Mouse (Mus musculus) R1 (cell line): ENCODE data around the gene Dpp3.
"Not testable (repeated sequence)": the region's sequence is repeated elsewhere in the genome, so short reads cannot be mapped to it uniquely, and the experiment has no call there.

Experiments used
- DNase-seq: peaks from one replicate; pipeline ENCODE4 v3.0.0-alpha.2; 2018; ENCODE audit warnings: low read depth, low spot score

The Dpp3 gene

DNA sequence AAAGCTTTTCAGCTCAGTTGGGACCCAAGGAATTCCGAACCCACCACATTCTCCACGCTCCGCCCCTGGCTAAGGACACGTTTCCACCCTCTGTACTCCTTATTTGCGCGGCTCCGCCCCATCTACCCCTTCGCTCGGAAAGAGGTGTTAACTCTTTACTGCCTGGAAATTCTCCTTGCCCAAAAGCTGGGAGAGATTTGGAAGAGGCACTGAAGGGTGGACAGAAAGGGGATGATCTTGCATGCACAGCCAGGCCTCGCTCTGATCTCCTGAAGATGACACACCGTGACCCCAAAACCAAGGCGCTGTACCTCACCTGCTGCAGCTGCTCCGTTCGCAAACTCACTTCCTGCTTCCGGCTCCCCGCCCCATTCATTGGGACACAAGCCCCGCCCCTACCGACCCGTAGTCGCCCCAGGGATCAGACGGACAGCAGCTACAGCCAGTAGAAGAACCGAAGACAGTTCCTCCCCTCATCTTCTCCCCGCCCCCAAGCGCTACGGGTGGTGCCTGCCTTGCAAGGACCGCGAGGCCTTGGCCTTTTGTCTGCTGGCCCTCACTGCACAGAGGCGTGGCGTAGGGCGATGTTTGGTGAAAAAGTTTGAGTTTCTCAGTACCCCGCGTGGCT, at the start of gene Dpp3:
Gene Dpp3, minus strand, starts transcription at position 384 of the 628 bp plus-strand sequence.
- peak; percentile 99 for DNase-seq

GRCm38 (mm10) chr19:4968236-4968635, 40.1 kb upstream of the Dpp3 start:
- DNase-seq = peak; percentile 78

- DNase-seq = peak; percentile 97
Observed at GRCm38 (mm10) chr19:4961928-4962601, 34.0 kb upstream of the Dpp3 start, which contains the start of gene Mrpl11. Gene Mrpl11, plus strand, starts transcription at chr19:4962147.

DNA sequence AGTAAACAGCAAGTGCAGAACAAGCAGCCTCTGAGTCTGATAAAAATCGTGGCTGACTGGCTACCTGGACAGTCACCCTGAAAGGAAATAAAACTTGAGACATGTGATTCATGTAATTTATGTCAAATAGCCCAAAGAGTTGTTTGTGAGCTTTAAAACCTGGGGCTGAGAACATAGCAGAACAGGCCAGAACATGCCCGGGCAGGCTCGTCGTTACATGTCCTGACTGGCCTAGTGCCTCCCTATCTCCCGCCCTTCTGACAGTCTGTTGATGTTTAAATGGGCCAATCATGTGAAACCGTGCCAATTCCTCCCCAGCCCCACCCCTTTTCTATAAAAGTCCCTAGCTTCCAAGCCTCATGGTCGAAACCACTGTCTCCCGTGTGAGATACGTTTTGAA, 20.6 kb upstream of the Dpp3 start:
- not testable (repeated sequence) for DNase-seq

DNA sequence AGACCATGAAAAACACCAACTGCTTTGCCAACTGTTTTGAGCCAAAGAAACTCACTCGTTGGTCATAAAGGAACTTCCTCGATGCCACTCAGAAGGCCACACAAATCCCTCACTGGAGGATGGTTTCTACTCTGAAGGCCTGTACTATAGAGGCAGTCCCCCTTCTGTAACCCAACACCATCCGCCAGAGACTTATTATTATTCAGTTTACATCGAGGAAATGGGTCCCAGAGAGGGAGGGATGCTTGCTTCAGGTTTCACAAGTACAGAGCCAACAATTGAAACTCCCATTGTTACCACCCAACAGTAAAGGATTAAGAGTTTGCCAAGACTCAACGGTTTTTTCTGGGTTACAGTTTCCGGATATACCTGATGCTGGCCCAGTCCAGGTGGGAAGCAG, 17.5 kb upstream of the Dpp3 start:
- DNase-seq = peak; percentile 83

- DNase-seq = no peak
Observed at GRCm38 (mm10) chr19:4943253-4943588, 15.1 kb upstream of the Dpp3 start.

- DNase-seq = peak; percentile 88
Observed at GRCm38 (mm10) chr19:4942551-4943252, 14.6 kb upstream of the Dpp3 start, which contains the start of gene Peli3. Gene Peli3, minus strand, starts transcription at chr19:4943127.

DNA sequence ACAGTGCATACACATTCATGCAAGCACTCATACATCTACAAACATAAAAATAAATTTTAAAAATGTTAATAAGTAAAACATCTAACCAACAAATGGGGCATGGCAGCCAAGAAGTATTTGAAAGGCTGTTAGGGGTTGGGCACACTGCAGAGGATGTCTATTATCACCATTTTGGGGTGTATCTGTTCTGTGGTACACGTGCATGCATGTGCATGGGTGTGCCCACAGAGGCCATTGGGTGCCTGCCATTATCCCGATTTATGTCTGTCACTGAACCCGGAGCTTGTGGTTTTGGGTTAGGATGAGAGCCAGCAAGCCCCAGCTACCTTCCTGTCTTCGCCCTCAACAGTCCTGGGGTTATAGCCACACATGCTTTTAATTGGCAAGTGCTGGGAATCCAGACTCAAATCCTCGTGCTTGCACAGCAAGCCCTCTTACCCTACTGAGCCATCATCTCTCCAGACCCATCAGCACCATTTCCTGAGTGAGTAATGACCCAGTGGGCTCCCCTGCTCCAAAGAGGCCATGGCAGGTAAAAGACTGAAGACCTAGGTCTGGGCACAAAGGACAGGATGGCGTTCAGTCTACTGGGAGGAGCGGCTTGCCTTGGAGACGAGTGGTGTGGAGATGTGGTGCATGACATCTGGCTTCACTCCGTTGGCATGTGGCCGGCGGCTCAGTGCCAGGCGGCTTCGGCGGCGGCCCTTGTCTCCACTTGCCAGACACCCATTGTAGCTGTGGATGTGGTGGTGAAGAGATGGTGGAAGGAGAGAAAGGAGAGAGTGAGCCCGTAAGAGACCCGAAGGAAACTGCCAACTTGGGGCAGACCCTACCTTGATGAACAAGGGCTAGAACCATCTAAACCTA, 9.6 kb upstream of the Dpp3 start:
- no peak for DNase-seq

DNA sequence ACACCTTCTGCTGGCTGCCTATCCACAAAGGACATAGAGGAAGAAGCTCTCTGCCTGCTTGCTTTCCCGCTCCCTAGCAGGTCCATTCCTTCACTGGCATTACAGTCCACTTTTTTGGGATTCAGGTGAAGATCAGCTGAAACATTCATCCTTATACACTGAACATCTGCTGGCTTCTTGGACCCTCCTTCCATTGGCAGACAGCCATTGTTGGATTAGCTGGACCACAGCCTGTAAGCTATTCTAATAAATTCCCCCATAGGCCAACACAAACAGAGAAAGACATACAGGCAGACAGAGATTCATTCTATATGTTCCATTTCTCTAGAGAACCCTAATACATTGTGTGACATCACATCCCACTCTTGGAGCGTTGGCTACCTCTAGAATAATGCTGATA, 8.8 kb upstream of the Dpp3 start:
- no peak for DNase-seq

- DNase-seq = no peak
Observed at GRCm38 (mm10) chr19:4928781-4929180, 694 bp upstream of the Dpp3 start.

DNA sequence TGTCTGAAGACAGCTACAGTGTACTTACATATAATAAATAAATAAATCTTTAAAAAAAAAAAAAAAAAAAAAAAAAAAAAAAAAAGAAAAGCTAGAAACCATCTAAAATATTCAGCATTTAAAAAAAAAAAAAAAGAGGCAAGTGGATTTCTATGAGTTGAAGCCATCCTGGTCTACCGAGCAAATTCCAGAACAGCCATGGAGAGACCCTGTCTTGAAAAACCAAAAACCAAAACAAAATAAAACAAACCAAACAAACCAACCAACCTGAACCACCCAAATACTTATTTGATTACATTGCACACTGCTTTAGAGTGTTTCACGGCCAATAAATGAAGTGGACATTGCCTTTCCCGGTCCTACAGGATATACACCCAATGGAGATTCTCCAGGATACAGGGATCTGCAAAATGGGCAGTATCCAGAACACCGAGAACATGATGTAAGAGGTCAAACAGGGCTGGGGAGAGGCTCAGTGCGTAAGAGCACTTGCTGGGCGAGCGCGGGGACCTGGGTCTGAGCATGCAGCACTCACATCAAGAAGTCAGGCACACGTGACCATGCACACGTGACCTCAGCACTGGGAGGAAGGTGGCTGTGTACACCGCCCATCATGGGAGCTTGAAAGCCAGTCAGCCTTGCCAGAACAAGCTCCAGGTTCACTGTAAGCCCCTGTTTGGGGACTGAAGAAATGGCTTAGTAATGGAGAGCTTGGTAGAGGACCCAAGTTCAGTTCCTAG, 2.8 kb downstream of the Dpp3 start:
- peak; percentile 85 for DNase-seq

DNA sequence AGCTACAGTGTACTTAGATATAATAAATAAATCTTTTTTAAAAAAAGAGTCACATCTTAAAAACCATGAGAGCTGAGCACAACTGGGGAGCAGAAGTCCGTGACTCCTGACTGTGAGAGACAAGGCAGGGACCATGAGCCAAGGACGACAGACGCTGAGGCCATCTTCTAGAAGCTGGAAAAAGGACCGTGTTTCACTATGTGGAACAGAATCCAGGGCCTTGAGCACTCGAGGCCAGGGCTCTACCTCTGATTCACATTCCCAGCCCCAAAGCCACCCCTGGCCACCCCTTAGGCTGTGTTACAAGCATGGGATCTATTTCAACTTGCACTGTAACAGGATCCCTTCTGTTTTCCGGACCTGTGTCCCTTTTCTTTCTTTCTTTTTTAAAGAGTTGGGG, 8.4 kb downstream of the Dpp3 start:
- DNase-seq = no peak

DNA sequence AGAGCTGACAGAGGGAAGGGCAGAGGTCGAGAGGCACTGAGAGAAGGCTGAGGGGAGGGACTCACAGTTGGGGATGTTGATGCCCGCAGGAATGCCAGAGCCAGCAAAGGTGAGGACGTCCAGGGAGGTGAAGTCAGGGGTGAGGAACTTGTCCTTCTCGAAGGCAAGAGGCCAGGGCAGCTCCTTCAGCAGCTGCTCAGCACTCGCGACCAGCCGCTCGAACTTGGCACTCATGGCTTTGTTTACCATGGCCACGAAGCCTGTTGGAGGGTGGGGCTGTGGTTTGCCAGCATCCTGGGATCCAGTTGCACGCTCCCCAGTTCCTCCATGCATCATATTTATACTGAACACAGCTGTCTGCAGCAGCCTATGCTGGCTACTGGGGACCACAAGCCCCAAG, 11.3 kb downstream of the Dpp3 start:
- no peak for DNase-seq

DNA sequence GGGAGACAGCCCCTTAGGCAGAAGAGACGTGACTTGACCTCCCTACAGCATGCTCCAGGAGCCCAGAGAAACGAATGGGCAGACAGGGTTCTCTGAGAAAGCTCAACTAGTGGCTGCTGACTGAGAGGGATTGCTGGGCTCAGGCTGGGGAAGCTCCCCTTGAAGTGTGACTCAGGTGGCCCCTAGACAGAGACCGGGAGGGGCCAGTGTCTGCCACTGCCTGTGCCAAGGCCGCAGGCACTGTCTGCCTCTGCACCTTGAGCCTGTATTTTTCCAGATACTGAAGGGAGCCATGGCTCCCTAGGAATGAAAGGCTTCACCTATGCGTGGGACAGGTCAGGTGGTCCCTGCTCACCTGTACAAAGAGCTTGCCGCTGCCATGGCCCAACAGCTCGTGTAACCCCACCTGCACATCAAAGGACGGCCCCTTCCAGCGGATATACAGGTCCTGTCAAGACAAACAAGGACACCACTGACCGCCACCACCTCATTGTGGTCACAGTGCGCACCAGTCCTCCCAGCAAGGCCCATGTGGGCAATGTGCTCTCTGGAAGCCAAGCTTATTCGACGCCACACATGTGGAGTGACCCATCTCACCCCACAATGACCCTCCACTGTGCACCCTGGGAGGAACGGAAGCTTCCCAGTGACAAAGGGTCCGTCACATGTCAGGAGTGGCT, 12.0 kb downstream of the Dpp3 start:
- no peak for DNase-seq

DNA sequence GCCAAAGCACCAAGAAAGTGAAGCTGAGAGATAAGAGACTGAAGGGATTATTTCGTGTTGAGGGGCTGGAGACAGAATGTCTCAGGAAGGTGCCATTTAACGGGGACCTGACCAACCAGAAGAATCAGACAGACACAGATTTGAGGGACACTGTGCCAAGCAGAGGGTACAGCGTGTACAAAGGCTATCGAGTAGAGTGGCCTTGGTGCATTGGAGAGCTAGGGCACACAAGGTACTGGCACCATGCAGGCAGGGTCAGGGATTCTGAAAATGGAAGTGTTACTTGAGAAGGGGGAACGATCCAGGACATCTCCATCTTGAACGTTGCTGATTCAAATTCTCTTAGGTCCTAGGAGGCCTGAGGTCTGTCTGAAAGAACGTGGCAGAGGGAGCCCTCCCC, 18.7 kb downstream of the Dpp3 start:
- DNase-seq = no peak

DNA sequence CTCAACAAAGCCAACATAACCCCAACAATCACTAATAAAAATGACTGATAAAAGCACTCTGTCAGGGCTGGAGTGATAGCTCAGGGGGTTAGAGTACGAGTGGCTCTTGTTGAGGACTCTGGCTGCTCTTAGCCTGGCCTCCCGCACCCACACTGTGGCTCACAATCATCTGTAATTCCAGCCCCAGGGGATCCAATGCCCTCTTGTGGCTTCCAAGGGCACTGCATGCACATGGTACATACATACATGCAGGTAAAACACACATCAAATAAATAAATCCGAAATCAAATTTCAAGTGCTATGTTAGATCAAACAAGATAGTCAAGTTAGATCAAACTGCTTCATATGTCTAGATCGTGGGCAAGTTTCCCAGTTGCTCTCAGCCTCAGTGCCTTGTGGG, 20.0 kb downstream of the Dpp3 start:
- DNase-seq = peak; percentile 80

GRCm38 (mm10) chr19:4905979-4906794, 21.9 kb downstream of the Dpp3 start, which contains the start of gene Bbs1:
Gene Bbs1, minus strand, starts transcription at chr19:4906628.
- peak; percentile 86 for DNase-seq

DNA sequence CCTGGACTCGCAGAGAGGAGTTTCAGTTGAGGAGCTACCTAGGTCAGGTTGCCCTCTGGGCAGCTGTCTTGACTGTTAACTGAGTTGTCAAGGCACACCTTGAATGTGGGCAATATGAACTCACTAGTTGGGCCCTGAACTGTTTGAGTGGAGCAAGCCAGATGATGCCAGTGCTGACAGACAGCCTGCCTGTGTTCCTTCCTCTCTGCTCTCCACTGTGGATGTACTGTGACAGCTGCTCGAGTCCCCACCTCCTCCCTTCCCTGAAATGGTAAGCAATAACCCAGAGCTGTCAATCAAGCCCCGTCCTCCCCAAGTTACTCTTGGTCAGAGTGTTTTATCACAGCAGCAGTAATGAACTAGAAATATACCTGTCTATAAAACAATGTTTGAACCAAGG, 28.2 kb downstream of the Dpp3 start:
- DNase-seq = no peak

- DNase-seq = peak; percentile 37
Observed at GRCm38 (mm10) chr19:4898972-4899371, 29.1 kb downstream of the Dpp3 start.
